Mouse (Mus musculus): ENCODE measurements around the gene Mast1. TPM values are rescaled to one million over a fixed set of nuclear protein-coding genes. Genes with fewer than 3 reads are reported as not detected.

Gene Mast1
- polyA plus RNA-seq, 1 experiment from 2014 or later: 69.5 TPM

Small RNA genes lying within 50 kb of the gene (microRNA-seq; reads per million reads assigned to microRNA genes)
- gene Gm24197 (not detected), gene Mir7069 (3.8 reads per million, percentile 23 among the genes with 10 or more reads in this experiment)

Other genes with a start within 250 kb of the Mast1 start
- 19.1 and 20.2 TPM in 2 replicates for gene Nacc1, start 249.5 kb downstream of the Mast1 start, polyA plus RNA-seq (2014; fragmentation: Nextera tagmentation; extraction: Ambion mirVana)
- gene Lyl1, start 235.9 kb downstream of the Mast1 start, polyA plus RNA-seq (2014; fragmentation: Nextera tagmentation; extraction: Ambion mirVana): 1.5 and 3.8 TPM in 2 replicates
- gene G430095P16Rik, start 214.4 kb downstream of the Mast1 start, polyA plus RNA-seq (2014; fragmentation: Nextera tagmentation; extraction: Ambion mirVana): 0.67 and 0.91 TPM in 2 replicates
- gene Nfix, start 137.0 kb downstream of the Mast1 start, polyA plus RNA-seq (2014; fragmentation: Nextera tagmentation; extraction: Ambion mirVana): 45.9 and 49.8 TPM in 2 replicates
- 9.9 and 12.7 TPM in 2 replicates for gene Dand5, start 114.5 kb downstream of the Mast1 start, polyA plus RNA-seq (2014; fragmentation: Nextera tagmentation; extraction: Ambion mirVana)
- 32.7 and 35.8 TPM in 2 replicates for gene Gadd45gip1, start 105.8 kb downstream of the Mast1 start, polyA plus RNA-seq (2014; fragmentation: Nextera tagmentation; extraction: Ambion mirVana)
- 83.4 and 84.3 TPM in 2 replicates for gene Rad23a, start 96.7 kb downstream of the Mast1 start, polyA plus RNA-seq (2014; fragmentation: Nextera tagmentation; extraction: Ambion mirVana)
- 434 and 525 TPM in 2 replicates for gene Calr, start 90.4 kb downstream of the Mast1 start, polyA plus RNA-seq (2014; fragmentation: Nextera tagmentation; extraction: Ambion mirVana)
- gene Farsa, start 80.4 kb downstream of the Mast1 start, polyA plus RNA-seq (2014; fragmentation: Nextera tagmentation; extraction: Ambion mirVana): 95.6 and 111 TPM in 2 replicates
- gene Syce2, start 65.2 kb downstream of the Mast1 start, polyA plus RNA-seq (2014; fragmentation: Nextera tagmentation; extraction: Ambion mirVana): 17.4 and 27.4 TPM in 2 replicates
- 22.4 and 25.9 TPM in 2 replicates for gene Gcdh, start 43.4 kb downstream of the Mast1 start, polyA plus RNA-seq (2014; fragmentation: Nextera tagmentation; extraction: Ambion mirVana)
- gene Klf1, start 35.4 kb downstream of the Mast1 start, polyA plus RNA-seq (2014; fragmentation: Nextera tagmentation; extraction: Ambion mirVana): 0.19 and 0.63 TPM in 2 replicates
- 4.0 and 5.4 TPM in 2 replicates for gene Dnase2a, start 28.8 kb downstream of the Mast1 start, polyA plus RNA-seq (2014; fragmentation: Nextera tagmentation; extraction: Ambion mirVana)
- 0.99 and 1.4 TPM in 2 replicates for gene Rtbdn, start 9.6 kb upstream of the Mast1 start, polyA plus RNA-seq (2014; fragmentation: Nextera tagmentation; extraction: Ambion mirVana)
- gene Gm49661, start 32.1 kb upstream of the Mast1 start, polyA plus RNA-seq (2014; fragmentation: Nextera tagmentation; extraction: Ambion mirVana): not detected in 2 replicates
- gene Prdx2, start 32.2 kb upstream of the Mast1 start, polyA plus RNA-seq (2014; fragmentation: Nextera tagmentation; extraction: Ambion mirVana): 1,531 and 1,588 TPM in 2 replicates
- gene Rnaseh2a, start 32.4 kb upstream of the Mast1 start, polyA plus RNA-seq (2014; fragmentation: Nextera tagmentation; extraction: Ambion mirVana): 51.7 and 54.4 TPM in 2 replicates
- gene Junb, start 41.4 kb upstream of the Mast1 start, polyA plus RNA-seq (2014; fragmentation: Nextera tagmentation; extraction: Ambion mirVana): 4.3 and 5.7 TPM in 2 replicates
- gene Hook2, start 53.2 kb upstream of the Mast1 start, polyA plus RNA-seq (2014; fragmentation: Nextera tagmentation; extraction: Ambion mirVana): 25.8 and 31.4 TPM in 2 replicates
- gene Best2, start 77.2 kb upstream of the Mast1 start, polyA plus RNA-seq (2014; fragmentation: Nextera tagmentation; extraction: Ambion mirVana): not detected in 2 replicates
- gene Asna1, start 87.9 kb upstream of the Mast1 start, polyA plus RNA-seq (2014; fragmentation: Nextera tagmentation; extraction: Ambion mirVana): 130 and 155 TPM in 2 replicates
- 157 and 191 TPM in 2 replicates for gene Trir, start 89.5 kb upstream of the Mast1 start, polyA plus RNA-seq (2014; fragmentation: Nextera tagmentation; extraction: Ambion mirVana)
- 32.0 and 41.0 TPM in 2 replicates for gene Tnpo2, start 99.6 kb upstream of the Mast1 start, polyA plus RNA-seq (2014; fragmentation: Nextera tagmentation; extraction: Ambion mirVana)
- gene Fbxw9, start 122.7 kb upstream of the Mast1 start, polyA plus RNA-seq (2014; fragmentation: Nextera tagmentation; extraction: Ambion mirVana): 65.0 and 80.9 TPM in 2 replicates
- 1.7 TPM in 1 of 2 replicates, not detected in the other for gene Gm5741, start 130.6 kb upstream of the Mast1 start, polyA plus RNA-seq (2014; fragmentation: Nextera tagmentation; extraction: Ambion mirVana)
- 88.8 and 95.8 TPM in 2 replicates for gene Dhps, start 134.4 kb upstream of the Mast1 start, polyA plus RNA-seq (2014; fragmentation: Nextera tagmentation; extraction: Ambion mirVana)
- gene Wdr83os, start 143.4 kb upstream of the Mast1 start, polyA plus RNA-seq (2014; fragmentation: Nextera tagmentation; extraction: Ambion mirVana): 141 and 154 TPM in 2 replicates
- gene Wdr83, start 143.9 kb upstream of the Mast1 start, polyA plus RNA-seq (2014; fragmentation: Nextera tagmentation; extraction: Ambion mirVana): 53.9 and 58.2 TPM in 2 replicates
- 13.3 and 17.2 TPM in 2 replicates for gene Man2b1, start 145.9 kb upstream of the Mast1 start, polyA plus RNA-seq (2014; fragmentation: Nextera tagmentation; extraction: Ambion mirVana)
- gene Zfp791, start 185.7 kb upstream of the Mast1 start, polyA plus RNA-seq (2014; fragmentation: Nextera tagmentation; extraction: Ambion mirVana): 3.0 and 4.0 TPM in 2 replicates
- not detected in 2 replicates for gene Cks1brt, start 214.6 kb upstream of the Mast1 start, polyA plus RNA-seq (2014; fragmentation: Nextera tagmentation; extraction: Ambion mirVana)